Mouse (Mus musculus): Measurements from ENCODE around the gene Hist1h3e.
"Not testable (repeated sequence)": the region's sequence is repeated elsewhere in the genome, so short reads cannot be mapped to it uniquely, and the experiment has no call there.

Hist1h3e gene

DNA sequence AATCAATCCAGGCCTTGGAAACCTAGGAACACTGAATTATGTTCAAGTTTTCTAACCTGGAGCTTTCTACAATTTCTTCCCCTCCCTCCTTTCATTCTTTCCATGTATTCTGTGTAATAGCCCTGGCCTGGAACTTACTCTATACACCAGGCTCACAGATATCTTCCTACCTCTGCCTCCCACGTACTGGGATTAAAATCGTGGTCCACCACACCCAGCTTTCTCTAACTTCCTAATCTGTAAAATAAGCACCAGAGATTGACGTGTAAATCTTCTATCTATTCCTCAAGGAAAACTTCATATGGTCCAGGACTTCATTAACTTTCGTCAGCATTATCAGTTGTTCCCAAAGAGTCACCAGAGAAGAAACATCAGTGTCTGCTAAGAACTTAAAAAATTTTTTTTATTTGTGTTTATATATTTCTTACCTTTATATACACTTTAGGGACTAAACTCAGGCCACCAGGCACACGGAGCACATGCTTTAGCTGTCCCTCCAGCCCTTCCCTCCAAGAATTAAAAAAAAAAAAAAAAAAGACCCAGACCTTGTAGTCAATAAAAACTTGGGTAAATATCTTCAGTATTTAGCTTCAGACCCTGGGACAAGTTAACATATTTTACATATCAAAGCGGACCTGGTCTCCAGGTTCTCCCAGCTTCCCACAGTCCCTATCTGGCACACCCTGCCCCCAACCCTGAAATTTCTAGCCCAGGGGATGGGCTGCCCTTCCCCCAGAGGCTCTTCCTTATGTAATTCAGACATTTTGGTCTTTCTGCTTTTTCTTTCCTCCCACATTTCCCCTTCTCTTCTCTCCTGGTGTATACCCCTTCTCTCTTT is 20.3 kb upstream of the Hist1h3e start:
- no peak for DNase-seq

DNA sequence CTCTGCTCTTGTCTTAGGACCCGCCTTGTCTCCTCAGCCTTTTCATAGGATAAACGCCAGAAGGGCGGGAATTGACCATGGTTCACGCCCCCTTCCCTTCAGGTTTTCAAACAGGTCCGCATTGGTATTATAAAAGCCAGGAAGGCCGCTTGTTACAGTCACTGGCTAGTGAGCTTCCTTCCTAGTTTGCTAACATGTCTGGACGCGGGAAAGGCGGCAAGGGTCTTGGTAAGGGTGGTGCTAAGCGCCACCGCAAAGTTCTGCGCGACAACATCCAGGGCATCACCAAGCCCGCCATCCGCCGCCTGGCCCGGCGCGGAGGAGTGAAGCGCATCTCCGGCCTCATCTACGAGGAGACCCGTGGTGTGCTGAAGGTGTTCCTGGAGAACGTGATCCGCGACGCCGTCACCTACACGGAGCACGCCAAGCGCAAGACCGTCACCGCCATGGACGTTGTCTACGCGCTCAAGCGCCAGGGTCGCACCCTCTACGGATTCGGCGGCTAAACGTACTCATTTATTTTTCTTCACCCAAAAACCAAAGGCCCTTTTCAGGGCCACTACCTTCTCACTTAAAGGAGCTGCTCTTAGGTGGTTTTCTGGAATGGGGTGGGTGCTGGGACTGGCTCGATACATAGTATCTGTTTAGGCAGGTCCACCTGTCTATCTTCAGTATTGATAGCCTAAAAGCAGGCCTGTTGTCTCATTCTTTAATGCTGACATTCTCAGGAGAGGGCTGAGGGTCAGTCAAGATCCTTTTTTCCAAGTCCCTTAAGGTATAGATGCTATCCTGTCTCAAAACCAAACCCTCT is 19.4 kb upstream of the Hist1h3e start, which contains the start of gene Hist1h4d:
TSS of gene Hist1h4d (plus strand) at position 191 of the 811 bp plus-strand sequence.
- peak; percentile 98 to 99 for DNase-seq

DNA sequence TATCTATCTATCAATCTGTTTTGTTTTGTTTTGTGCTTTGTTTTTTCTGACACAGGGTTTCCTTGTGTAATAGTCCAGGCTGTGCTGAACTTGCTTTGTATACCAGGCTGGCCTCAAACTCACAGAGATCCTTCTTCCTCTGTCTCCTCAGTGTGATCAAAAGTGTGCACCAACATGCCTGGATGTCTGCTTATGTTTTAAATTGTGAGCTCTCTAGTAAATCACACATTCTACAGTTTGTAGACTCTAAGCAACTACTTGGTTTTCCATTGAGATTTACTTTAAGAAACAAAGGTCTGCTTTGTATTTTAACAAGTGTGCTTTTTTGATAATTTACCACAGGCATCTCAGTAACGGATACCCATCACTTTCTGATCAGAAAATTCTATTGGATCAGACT is 15.7 kb upstream of the Hist1h3e start:
- no peak for DNase-seq

DNA sequence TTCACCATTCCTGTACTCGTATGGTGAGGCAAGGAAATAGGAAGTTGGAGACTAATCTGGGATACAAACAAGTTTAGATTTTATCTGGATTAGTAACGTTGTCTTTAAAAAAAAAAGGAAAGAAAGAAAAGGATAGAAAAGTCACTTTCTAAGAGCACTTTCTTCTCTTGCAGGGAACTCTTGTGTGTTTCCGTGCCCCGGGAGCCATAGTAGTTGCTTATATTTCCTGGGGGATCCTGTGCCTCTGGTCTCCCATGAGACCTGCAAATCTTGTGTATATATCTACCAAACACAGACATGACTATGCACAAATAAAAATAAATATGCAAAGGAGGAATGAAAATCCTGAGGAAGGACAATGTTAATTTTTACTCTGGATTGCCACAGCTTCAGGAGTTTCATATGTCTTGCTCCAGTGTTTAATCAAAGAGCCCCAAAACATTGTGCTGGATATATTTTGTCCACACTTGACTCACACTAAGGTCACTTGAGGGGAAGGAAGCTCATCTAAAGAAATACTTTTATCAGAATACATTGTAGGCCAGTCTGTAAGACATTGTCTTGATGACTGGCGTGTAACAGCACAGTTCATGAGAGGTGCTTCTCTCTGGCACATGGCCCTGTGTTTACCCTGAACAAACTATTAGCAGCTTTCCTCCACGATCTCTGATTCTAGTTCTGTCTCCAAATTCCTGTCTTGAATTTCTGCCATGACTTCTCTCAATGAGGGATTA is 14.9 kb upstream of the Hist1h3e start:
- DNase-seq: no peak

DNA sequence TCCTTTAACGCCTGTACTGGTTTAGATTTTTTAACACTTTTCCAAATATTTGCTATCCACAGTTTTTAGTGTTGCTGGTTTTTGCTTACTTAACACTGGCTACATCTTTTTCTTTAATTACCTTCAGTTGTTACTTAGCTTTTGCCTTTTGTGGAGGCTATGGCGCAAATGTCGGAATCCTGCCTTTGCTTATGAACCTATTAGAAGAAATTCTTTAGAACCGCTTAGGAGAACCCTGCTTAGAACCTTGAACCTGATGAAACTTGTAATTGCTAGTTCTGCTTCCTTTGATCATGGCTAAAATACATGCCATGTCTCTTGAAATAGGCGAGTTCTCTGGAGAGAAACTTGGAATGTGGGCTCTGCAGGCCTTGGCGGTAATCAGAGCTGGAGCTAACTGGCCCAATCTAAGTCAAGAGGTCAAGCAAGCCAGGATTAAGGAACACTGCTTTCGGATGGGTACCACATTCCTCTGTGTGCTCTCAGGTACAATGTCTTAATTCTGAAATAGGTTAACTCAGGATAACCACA is 14.2 kb upstream of the Hist1h3e start:
- DNase-seq: no peak

DNA sequence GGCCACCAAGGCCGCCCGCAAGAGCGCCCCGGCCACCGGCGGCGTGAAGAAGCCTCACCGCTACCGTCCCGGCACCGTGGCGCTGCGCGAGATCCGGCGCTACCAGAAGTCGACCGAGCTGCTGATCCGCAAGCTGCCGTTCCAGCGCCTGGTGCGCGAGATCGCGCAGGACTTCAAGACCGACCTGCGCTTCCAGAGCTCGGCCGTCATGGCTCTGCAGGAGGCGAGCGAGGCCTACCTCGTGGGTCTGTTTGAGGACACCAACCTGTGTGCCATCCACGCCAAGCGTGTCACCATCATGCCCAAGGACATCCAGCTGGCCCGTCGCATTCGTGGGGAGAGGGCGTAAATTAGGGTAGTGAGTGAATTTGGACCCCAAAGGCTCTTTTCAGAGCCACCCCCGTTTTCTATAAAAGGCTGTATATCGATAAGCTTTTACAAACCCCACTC is 13.7 kb upstream of the Hist1h3e start:
- not testable (repeated sequence) for DNase-seq

DNA sequence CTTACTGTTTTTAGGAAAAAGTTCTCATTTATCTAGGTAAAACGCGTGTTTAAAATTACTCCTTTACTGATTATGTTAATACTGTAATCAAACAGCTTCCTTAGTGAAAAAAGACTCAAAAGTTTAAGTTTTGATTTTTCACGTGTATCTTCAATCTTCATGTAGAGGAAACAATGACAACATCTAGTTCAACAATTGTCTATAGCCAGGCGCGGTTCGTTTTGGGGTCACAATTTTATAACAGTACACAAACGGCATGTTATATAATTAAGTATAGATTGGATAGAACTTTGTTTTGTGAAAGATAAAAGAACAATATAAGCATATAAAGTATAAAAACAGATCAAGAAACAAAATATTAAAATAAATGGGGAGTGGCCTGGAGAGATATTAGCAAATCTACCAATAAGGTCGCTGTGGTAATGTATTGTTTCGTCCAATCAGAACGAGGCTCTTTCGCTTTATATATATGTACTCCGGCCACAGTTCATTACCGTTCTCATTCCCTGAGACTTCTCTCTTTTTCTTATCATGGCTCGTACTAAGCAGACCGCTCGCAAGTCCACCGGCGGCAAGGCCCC is 13.2 kb upstream of the Hist1h3e start, which contains the start of gene Hist1h3d:
TSS of gene Hist1h3d (plus strand) at position 493 of the 581 bp plus-strand sequence.
- peak; percentile 61 to 71 for DNase-seq

DNA sequence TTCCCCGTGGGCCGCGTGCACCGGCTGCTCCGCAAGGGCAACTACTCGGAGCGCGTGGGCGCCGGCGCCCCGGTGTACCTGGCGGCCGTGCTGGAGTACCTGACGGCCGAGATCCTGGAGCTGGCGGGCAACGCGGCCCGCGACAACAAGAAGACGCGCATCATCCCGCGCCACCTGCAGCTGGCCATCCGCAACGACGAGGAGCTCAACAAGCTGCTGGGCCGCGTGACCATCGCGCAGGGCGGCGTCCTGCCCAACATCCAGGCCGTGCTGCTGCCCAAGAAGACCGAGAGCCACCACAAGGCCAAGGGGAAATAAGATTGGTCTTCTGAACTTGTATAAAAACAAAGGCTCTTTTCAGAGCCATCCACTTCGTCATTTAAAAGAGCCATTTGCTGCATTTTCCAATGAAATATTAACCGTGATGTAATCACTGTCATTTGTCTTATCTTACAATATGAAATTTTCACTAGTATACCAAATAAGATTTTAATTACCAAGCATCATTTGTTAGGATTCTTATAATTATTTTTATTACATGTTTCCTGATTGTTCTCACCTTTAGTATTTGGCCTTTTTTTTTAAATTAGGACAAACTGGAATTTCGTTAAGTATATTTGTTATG is 12.5 kb upstream of the Hist1h3e start:
- DNase-seq: not testable (repeated sequence)

DNA sequence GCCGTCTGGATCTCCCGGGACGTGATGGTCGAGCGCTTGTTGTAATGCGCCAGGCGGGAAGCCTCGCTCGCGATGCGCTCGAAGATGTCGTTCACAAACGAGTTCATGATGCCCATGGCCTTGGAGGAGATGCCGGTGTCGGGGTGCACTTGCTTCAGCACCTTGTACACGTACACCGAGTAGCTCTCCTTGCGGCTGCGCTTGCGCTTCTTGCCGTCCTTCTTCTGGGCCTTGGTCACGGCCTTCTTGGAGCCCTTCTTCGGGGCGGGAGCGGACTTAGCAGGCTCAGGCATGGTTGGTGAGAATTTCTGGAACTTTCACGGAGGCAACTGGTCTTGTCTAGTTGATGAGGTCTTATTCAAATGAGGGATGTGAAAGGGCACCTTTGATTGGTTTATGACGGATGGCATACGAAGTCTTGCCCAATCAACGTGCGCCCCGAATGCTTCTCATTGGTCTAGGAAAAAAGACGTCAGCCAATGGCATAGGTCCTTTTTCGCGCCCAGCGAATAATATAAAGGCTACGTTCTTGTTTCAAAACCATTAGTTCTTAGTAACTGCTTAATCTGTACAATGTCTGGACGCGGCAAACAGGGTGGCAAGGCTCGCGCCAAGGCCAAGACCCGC is 11.8 kb upstream of the Hist1h3e start, which contains the start of the genes Hist1h2bf and Hist1h2ad:
TSS of gene Hist1h2bf (minus strand) at position 299 of the 627 bp plus-strand sequence.
TSS of gene Hist1h2ad (plus strand) at position 484 of the 627 bp plus-strand sequence.
- peak; percentile 92 to 93 for DNase-seq

DNA sequence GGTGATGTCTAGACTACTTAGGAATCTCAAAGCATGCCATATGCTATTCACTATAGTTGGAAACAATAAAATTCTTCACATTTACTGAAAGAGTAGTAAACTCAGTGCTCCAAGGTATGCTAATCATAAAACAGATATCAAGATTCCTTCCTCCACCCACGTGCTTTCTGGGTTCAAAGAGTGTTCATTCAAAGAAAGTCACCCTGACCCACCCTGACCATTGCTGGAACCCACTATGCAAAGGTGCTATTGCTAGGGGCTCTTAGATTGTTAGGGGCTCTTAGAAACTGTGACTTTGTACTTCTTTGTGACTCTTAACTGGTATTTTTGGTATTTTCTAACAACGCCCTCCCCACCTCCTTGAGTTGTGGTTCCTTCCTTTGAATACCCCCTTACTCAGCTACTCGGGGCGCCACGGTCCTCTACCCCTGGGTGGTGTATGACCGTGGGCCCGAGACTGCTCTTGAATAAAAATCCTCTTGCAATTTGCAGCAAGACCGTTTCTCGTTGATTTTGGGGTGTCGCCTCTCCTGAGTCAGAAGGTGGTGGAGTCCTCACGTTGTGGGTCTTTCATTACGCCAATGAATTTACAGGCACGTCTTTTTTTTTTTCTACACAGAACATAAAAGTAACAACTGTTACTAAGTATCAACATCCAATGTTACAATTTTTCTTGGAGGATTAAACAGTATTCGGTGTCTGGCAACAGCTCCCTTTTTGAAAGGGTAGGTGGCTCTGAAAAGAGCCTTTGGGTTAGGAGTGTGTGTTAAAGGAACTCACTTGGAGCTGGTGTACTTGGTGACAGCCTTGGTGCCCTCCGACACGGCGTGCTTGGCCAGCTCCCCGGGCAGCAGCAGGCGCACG is 11.1 kb upstream of the Hist1h3e start:
- not testable (repeated sequence) for DNase-seq

DNA sequence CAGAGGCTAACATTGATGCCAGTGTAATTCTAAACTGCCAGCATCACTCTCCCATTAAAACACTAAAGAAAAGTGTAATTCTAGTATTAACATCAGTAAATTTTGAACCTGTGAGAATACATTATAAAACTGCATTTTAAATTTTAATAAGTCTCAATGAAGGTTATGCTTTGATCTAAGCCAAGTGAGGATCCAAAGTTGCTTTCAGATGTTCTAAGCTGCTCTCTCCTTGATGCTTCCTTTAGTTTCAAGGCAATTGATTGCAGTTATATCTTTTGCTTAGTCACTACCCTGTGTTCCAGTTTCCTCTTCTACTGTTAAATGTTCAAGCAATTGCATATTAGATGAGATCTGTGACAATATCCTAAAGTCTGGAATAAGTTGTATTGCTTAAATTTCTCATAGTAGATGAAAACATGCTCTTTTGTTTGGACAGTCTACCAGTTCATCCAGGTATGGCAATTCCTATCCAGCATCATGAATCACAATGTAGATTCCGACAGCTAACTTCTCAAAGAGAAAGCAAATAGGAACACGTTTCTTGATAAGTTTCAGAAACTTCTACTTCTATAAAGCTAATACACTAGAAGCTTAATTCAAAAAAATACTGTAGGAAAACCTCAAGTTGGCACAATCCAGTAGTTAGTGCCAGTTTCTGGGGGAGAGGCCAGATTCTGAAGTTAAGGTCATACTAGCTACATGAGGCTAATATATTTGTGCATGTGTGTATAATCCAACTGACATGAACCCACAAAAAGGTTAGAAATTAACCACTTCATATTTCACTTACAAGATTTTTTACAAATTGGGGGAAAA is 10.3 kb upstream of the Hist1h3e start:
- no peak for DNase-seq

DNA sequence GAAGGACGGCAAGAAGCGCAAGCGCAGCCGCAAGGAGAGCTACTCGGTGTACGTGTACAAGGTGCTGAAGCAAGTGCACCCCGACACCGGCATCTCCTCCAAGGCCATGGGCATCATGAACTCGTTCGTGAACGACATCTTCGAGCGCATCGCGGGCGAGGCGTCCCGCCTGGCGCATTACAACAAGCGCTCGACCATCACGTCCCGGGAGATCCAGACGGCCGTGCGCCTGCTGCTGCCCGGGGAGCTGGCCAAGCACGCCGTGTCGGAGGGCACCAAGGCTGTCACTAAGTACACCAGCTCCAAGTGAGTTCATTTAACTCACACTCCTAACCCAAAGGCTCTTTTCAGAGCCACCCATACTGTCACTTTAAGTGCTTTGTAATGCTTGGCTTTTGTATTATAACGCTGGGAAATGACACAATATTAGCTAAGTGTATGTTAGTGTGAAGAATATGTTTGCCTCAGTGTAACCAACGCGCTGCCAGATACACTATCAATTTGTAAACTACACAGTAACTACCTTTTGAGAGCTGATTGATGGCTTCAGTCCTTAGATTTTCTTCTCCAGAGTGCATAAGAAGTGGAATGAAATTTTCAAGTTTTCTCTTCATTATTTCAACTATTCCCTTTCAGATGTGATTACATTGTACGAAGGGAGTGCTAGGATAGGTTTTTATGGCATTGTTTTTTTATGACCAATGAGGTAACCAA is 9.5 kb upstream of the Hist1h3e start:
- DNase-seq: not testable (repeated sequence)

DNA sequence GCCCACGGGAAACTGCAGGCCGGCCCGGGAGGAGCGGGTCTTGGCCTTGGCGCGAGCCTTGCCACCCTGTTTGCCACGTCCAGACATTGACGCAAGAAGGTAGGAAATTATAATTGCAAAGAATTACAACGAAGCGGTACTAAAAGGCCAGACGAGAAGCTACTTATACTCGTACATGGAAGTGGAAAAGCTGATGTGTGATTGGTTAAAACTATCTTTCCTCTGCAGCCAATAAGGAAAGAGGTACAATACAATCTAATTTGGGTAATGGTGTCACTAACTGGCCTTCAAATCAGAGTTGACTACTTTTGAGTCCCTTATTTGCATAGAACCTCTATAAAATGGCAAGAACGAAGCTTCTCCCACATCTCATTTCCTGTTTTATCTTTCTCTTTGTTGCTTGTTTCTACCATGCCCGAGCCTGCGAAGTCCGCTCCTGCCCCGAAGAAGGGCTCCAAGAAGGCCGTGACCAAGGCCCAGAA is 8.9 kb upstream of the Hist1h3e start, which contains the start of the genes Hist1h2ae and Hist1h2bg:
TSS of gene Hist1h2ae (minus strand) at position 199 of the 482 bp plus-strand sequence.
TSS of gene Hist1h2bg (plus strand) at position 375 of the 482 bp plus-strand sequence.
- DNase-seq: peak; percentile 71 to 78

DNA sequence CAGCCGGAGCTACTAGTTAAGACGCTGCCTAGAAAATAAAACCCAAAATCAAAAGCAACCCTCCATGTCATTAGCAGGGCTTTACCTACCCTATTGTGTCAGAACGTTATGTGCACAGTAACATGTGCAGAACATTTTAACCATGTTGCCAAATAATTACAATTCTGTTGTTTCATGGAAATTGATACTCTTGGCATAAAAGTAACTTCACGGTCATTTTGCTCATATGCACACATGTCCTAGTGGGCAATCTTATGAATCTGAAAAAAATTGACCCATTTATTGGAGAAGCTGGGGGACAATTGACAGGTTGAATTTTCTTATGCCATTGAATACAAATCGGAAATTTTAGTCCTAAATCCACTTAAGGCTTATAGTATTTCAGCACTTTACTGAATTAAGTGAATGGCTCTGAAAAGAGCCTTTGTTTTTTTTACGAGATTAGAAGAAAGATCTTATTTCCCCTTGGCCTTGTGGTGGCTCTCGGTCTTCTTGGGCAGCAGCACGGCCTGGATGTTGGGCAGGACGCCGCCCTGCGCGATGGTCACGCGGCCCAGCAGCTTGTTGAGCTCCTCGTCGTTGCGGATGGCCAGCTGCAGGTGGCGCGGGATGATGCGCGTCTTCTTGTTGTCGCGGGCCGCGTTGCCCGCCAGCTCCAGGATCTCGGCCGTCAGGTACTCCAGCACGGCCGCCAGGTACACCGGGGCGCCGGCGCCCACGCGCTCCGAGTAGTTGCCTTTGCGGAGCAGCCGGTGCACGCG is 8.3 kb upstream of the Hist1h3e start:
- DNase-seq: not testable (repeated sequence)

DNA sequence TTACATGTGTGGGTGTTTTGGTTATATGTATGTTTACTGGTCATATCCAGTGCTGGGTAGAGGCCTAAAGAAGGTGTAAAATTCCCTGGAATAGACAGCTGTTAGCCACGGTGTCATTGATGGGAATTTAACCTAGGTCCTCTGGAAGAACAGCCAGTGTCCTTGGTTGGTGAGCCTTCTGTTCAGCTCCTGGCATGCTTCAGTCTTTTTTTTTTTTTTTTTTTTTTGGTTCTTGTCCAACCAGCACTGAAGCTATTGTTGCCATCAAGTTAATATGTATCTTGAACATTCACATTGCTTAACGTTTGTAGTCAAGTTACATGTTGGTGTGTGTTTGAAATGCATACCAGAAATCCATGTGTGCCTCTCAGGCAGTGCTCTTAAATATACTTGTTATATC is 2.3 kb upstream of the Hist1h3e start:
- no peak for DNase-seq

DNA sequence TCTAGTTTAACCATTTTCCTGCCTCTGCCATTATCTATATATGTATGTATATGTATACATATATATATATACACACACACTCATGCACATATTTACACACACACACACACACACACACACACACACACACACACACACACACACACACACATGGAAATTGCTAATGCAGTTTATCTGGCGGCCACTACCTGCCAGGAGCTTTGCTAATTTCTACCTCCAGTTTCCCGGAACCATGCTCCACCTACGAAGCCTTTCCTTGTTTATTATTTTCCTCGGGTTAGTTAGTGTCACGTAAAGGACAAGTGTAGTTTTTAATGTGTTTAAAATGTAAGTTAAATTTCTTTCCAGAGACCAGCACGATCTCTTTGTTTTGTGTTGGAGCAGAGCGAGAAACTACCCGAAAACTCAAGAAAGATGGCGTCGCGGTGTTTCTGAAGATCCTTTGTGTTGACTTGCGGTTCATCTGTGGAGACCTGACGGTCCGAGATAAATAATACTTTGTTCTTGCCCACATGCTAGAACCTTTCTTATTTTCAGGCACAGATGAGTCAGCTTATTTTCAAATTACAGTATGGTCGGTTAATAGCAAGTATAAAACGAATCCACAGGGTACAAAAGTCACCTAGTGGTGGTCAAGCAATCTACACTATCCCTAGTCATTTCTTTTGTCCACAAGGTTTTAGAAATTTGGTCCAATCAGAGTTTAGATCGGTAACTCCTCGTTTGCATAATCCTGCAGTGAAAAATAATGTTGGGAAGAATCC is 712 bp upstream of the Hist1h3e start:
- peak; percentile 43 to 69 for DNase-seq

Measured in cerebellum, postnatal 10 days (tissue).